Mouse (Mus musculus) splenic B cell, adult 2 months (primary cell): ENCODE data around the gene Pnpo.

Experiments
- DNase-seq: peaks from one replicate; pipeline ENCODE4 v3.0.0-alpha.2; 2011; ENCODE audit warnings: low read depth, low spot score
- H3K27me3 ChIP-seq: 2 replicates; pipeline ENCODE4 v1.6.1; 2012; ENCODE audit warnings: mild to moderate bottlenecking, low read length, moderate library complexity, mixed read lengths; ENCODE audit not compliant: control insufficient read depth, poor library complexity, insufficient read depth, severe bottlenecking
- H3K36me3 ChIP-seq: 2 replicates; pipeline ENCODE4 v1.6.1; 2012; ENCODE audit warnings: mild to moderate bottlenecking, low read length, moderate library complexity, mixed read lengths; ENCODE audit not compliant: control insufficient read depth, poor library complexity, insufficient read depth, severe bottlenecking

The Pnpo gene

GRCm38 (mm10) chr11:96935872-96936650 lies 7.7 kb downstream of the Pnpo start:
- DNase-seq: no peak
- Histone ChIP-seq H3K36me3 (no peaks in the 10 kb centered on the region), H3K27me3 (no peaks in the 10 kb centered on the region)

GRCm38 (mm10) chr11:96934921-96935356 lies 8.8 kb downstream of the Pnpo start:
- Histone ChIP-seq H3K27me3 (no peaks in the 10 kb centered on the region), H3K36me3 (no peaks in the 10 kb centered on the region)
- peak; percentile 56 for DNase-seq

- Histone ChIP-seq H3K27me3 (no peaks in the 10 kb centered on the region), H3K36me3 (no peaks in the 10 kb centered on the region)
- DNase-seq: no peak
Measured at GRCm38 (mm10) chr11:96933562-96934276, 10.1 kb downstream of the Pnpo start.

GRCm38 (mm10) chr11:96931327-96932062 lies 12.3 kb downstream of the Pnpo start:
- H3K36me3 ChIP-seq: no peaks in the 10 kb centered on the region
- no peak for DNase-seq

GRCm38 (mm10) chr11:96929766-96930331 lies 13.9 kb downstream of the Pnpo start:
- no peak for DNase-seq
- H3K27me3 ChIP-seq: no peaks in the 10 kb centered on the region

More at GRCm38 (mm10) chr11:96931327-96932062, 12.3 kb downstream of the Pnpo start:
- H3K27me3 ChIP-seq: no peaks in the 10 kb centered on the region

GRCm38 (mm10) chr11:96929096-96929765 lies 14.6 kb downstream of the Pnpo start:
- DNase-seq: no peak
- H3K27me3 ChIP-seq: no peaks in the 10 kb centered on the region
- H3K36me3 ChIP-seq: no peaks in the 10 kb centered on the region

More at GRCm38 (mm10) chr11:96929766-96930331, 13.9 kb downstream of the Pnpo start:
- H3K36me3 ChIP-seq: no peaks in the 10 kb centered on the region

GRCm38 (mm10) chr11:96928691-96929090 lies 15.1 kb downstream of the Pnpo start:
- H3K36me3 ChIP-seq: no peaks in the 10 kb centered on the region
- no peak for DNase-seq
- no peaks in the 10 kb centered on the region for H3K27me3 ChIP-seq

- no peak for DNase-seq
- H3K36me3 ChIP-seq: no peaks in the 10 kb centered on the region
- H3K27me3 ChIP-seq: no peaks in the 10 kb centered on the region
Measured at GRCm38 (mm10) chr11:96928088-96928487, 15.7 kb downstream of the Pnpo start, which contains the start of gene Prr15l. Gene Prr15l (plus strand): TSS chr11:96928104.

- H3K36me3 ChIP-seq: no peaks in the 10 kb centered on the region
Measured at GRCm38 (mm10) chr11:96926587-96926986, 17.2 kb downstream of the Pnpo start.

GRCm38 (mm10) chr11:96925469-96926148 lies 18.2 kb downstream of the Pnpo start:
- Histone ChIP-seq H3K27me3 (no peaks in the 10 kb centered on the region), H3K36me3 (no peaks in the 10 kb centered on the region)
- DNase-seq: no peak

More at GRCm38 (mm10) chr11:96926587-96926986, 17.2 kb downstream of the Pnpo start:
- no peaks in the 10 kb centered on the region for H3K27me3 ChIP-seq
- DNase-seq: no peak

GRCm38 (mm10) chr11:96924861-96925260 lies 18.9 kb downstream of the Pnpo start:
- H3K36me3 ChIP-seq: no peaks in the 10 kb centered on the region
- H3K27me3 ChIP-seq: no peaks in the 10 kb centered on the region
- no peak for DNase-seq

- Histone ChIP-seq H3K27me3 (no peaks in the 10 kb centered on the region), H3K36me3 (no peaks in the 10 kb centered on the region)
- DNase-seq: no peak
Measured at GRCm38 (mm10) chr11:96919003-96919402, 24.8 kb downstream of the Pnpo start.

- H3K36me3 ChIP-seq: no peaks in the 10 kb centered on the region
- H3K27me3 ChIP-seq: no peaks in the 10 kb centered on the region
- no peak for DNase-seq
Measured at GRCm38 (mm10) chr11:96917415-96917814, 26.4 kb downstream of the Pnpo start.
